Mouse (Mus musculus) liver, embryonic 14.5 days (tissue): ENCODE results near the gene Eif5a2. TPM values are rescaled to one million over a fixed set of nuclear protein-coding genes. Genes with fewer than 3 reads are reported as not detected.

ENCODE experiments used
- ATAC-seq: fragments of 200-750 bp; cut with Nextera tagmentation; 2 replicates; pipeline ENCODE4 v1.8.0; 2017; ENCODE audit warnings: moderate number of reproducible peaks, mild to moderate bottlenecking, moderate library complexity; ENCODE audit not compliant: insufficient read depth
- DNase-seq, 3 experiments: peaks; one replicate each; pipeline ENCODE4 v3.0.0-alpha.2; 2012 to 2013; ENCODE audit warnings: low read depth in 3 of 3, low spot score in 3 of 3
- H3K27ac ChIP-seq: fragments of 300-500 bp; sonication (generic); 2 replicates; pipeline ENCODE4 v1.5.1; 2014; ENCODE audit warnings: moderate library complexity, mild to moderate bottlenecking, control low read depth, inconsistent platforms
- H3K27me3 ChIP-seq: fragments of 300-500 bp; sonication (generic); 2 replicates; pipeline ENCODE4 v1.6.1; 2014; ENCODE audit warnings: mild to moderate bottlenecking, low read length, moderate library complexity; ENCODE audit not compliant: control insufficient read depth, insufficient read depth
- H3K36me3 ChIP-seq: fragments of 300-500 bp; sonication (generic); replicated peaks from 2 replicates; pipeline ENCODE4 v1.6.1; 2014; ENCODE audit warnings: low read depth; ENCODE audit not compliant: control insufficient read depth, insufficient read depth
- H3K4me1 ChIP-seq, 2 experiments: fragments of 200-500 bp in 1 of 2; fragments of 300-500 bp in 1 of 2; sonication (generic) in 1 of 2; replicated peaks; 2 replicates each; pipeline ENCODE4 v1.6.1; 2012 to 2014; ENCODE audit warnings: antibody characterized with exemption in 1 of 2, inconsistent platforms in 1 of 2, low read length in 1 of 2; ENCODE audit not compliant: control insufficient read depth in 2 of 2, insufficient read depth in 2 of 2
- H3K4me2 ChIP-seq: fragments of 300-500 bp; sonication (generic); 2 replicates; pipeline ENCODE4 v1.6.1; 2014; ENCODE audit warnings: low read depth, mild to moderate bottlenecking, control low read depth, moderate library complexity
- H3K4me3 ChIP-seq, 2 experiments: fragments of 200-500 bp in 1 of 2; fragments of 300-500 bp in 1 of 2; sonication (generic) in 1 of 2; 2 replicates each; pipeline ENCODE4 v1.5.1; 2012 to 2014; ENCODE audit warnings: low read depth in 2 of 2, low read length in 2 of 2, mild to moderate bottlenecking in 2 of 2, control low read depth in 1 of 2, inconsistent platforms in 1 of 2, moderate library complexity in 1 of 2; ENCODE audit not compliant: insufficient read depth in 1 of 2
- H3K9ac ChIP-seq: fragments of 300-500 bp; sonication (generic); replicated peaks from 2 replicates; pipeline ENCODE4 v1.6.1; 2014; ENCODE audit warnings: mild to moderate bottlenecking, control low read depth, moderate library complexity
- H3K9me3 ChIP-seq: fragments of 300-500 bp; sonication (generic); 2 replicates; pipeline ENCODE4 v1.6.1; 2016; ENCODE audit warnings: low read length, mixed read lengths; ENCODE audit not compliant: control insufficient read depth
- CTCF ChIP-seq: IDR thresholded peaks from 2 replicates; pipeline ENCODE4 v1.5.1; 2016; ENCODE audit warnings: antibody characterized with exemption, low read depth, control low read depth
- EP300 ChIP-seq: IDR thresholded peaks from 2 replicates; pipeline ENCODE4 v1.6.1; 2016; ENCODE audit warnings: antibody characterized with exemption, low read depth
- WGBS: fragments of 180-500 bp; shearing (Covaris S2); extraction: QIAGEN DNeasy Blood & Tissue Kit; methylation state at CpG from one replicate; pipeline ENCODE4 v1.1.7; 2014; ENCODE audit not compliant: insufficient replicate concordance; 5-methylcytosine and 5-hydroxymethylcytosine counted together
- polyA plus RNA-seq, 2 experiments: library from polyadenylated mRNA; depleted of rRNA in 1 of 2; stranded (reverse) in 1 of 2; unstranded in 1 of 2; fragments of >200 nt; fragmentation: Nextera tagmentation in 1 of 2; extraction: Ambion mirVana in 1 of 2; gene quantifications; 2 replicates each; pipeline versions ENCODE4 v1.2.1 to v1.2.3; 2012 to 2014

The Eif5a2 gene
- polyA plus RNA-seq, 2 experiments = 4.1 to 7.9 TPM

- 69% methylated on average over 9 of the region's 9 CpGs for WGBS
- Histone ChIP-seq H3K9me3 (no peaks in the 10 kb centered on the region), H3K36me3 (no peaks in the 10 kb centered on the region), H3K4me2 (peak overlapping the region; percentile 71), H3K27me3 (no peaks in the 10 kb centered on the region), H3K27ac (no peak overlapping the region), H3K9ac (no peak overlapping the region), H3K4me3 (no peak overlapping the region), H3K4me1 (peaks cover 27 to 34% of the 10 kb centered on the region in 2 experiments)
- ATAC-seq (no peak), DNase-seq (no peak)
- TF ChIP-seq CTCF = no peak
- no peak for TF ChIP-seq EP300
Measured at GRCm38 (mm10) chr3:28780511-28780910, 565 bp upstream of the Eif5a2 start.

DNA sequence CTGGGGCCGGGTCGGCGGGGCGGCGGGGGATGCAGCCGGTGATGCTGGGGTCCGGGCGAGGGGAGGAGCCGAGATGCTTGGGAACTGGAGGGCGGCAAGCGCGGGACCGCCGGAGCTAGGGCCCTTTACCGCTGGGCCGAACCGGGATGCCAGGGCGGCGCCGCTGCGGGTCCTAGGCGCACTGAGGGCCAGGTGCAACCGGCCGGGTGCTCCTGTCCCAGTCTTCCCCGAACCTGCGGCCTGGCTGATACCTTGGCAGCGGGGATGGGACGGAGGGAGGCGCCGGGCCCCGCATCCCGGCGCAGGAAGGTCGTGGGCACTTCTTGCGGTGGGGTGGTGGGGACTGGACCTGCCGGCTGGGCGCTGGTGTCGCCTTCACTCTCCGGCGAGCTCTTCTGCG is 346 bp downstream of the Eif5a2 start:
- Histone ChIP-seq H3K9ac (peak overlapping the region; percentile 65), H3K36me3 (no peaks in the 10 kb centered on the region), H3K4me3 (peak overlapping the region; percentile 66 to 72), H3K4me2 (peak overlapping the region; percentile 71), H3K27ac (no peak overlapping the region), H3K9me3 (no peaks in the 10 kb centered on the region), H3K4me1 (peaks cover 23 to 35% of the 10 kb centered on the region in 2 experiments), H3K27me3 (no peaks in the 10 kb centered on the region)
- WGBS = 2% methylated on average over 32 of the region's 41 CpGs
- DNase-seq = no peak
- ATAC-seq = peak; percentile 66
- TF ChIP-seq EP300 (no peak), CTCF (no peak)

GRCm38 (mm10) chr3:28781848-28782247 is 772 bp downstream of the Eif5a2 start:
- H3K9me3 ChIP-seq = no peaks in the 10 kb centered on the region
- WGBS = 30% methylated on average over 14 of the region's 14 CpGs
- H3K36me3 ChIP-seq = no peaks in the 10 kb centered on the region
- H3K4me1 ChIP-seq = peaks cover 21 to 36% of the 10 kb centered on the region in 2 experiments
- no peaks in the 10 kb centered on the region for H3K27me3 ChIP-seq
- DNase-seq (no peak), ATAC-seq (no peak)
- peak overlapping the region; percentile 65 for H3K9ac ChIP-seq
- H3K27ac ChIP-seq = no peak overlapping the region
- peak overlapping the region; percentile 66 to 72 for H3K4me3 ChIP-seq
- no peak for TF ChIP-seq CTCF
- no peak for TF ChIP-seq EP300
- peak overlapping the region; percentile 71 for H3K4me2 ChIP-seq

DNA sequence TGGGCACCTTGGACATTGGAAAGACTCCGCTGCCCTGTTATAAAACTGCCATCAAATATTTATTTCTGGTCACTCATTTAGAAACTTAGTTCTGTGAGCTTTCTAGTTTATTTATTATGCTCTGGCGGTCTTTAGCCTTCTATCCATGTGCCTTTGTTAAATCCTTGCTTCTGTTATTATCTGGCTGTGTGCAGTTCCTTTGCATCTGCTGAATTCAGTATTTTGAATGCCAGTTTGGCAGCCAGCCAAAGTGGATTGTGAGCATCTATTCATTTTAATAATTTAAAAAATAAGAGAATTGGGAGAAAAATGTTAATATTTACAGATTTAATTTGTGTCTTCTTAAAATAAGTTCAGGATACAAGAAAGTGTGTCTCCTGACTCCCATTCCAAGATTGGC is 3.1 kb downstream of the Eif5a2 start:
- Histone ChIP-seq H3K4me3 (no peak overlapping the region), H3K27me3 (no peaks in the 10 kb centered on the region), H3K9ac (no peak overlapping the region), H3K27ac (no peak overlapping the region), H3K36me3 (no peaks in the 10 kb centered on the region), H3K9me3 (no peaks in the 10 kb centered on the region), H3K4me2 (no peak overlapping the region), H3K4me1 (peaks cover 15 to 27% of the 10 kb centered on the region in 2 experiments)
- DNase-seq = no peak
- 77% methylated on average over 2 of the region's 2 CpGs for WGBS
- TF ChIP-seq CTCF = no peak
- ATAC-seq = no peak

DNA sequence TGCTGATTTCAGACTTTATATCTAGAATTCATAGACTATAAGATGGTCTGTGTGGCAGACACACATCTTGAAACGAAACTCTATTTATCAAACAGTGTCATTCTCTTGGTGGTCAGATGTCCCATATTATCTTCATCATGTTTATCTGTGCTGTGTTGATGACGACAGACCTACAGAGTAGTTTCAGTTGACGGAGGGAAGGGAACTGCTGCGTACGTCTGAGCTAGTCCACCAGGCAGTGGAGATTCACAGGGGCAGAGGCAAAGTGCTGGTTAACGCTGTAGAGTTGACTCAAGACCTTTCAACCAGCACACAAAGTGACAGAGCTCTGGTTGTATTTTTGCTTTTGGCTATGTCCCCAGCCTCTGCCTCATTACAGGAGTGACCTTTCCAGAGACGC is 13.8 kb downstream of the Eif5a2 start:
- H3K9me3 ChIP-seq = no peaks in the 10 kb centered on the region
- H3K4me1 ChIP-seq = no peaks in the 10 kb centered on the region
- 51% methylated on average over 7 of the region's 7 CpGs for WGBS
- ATAC-seq (no peak), DNase-seq (no peak)
- TF ChIP-seq CTCF (no peak), EP300 (no peak)
- no peak overlapping the region for H3K27ac ChIP-seq
- no peak overlapping the region for H3K9ac ChIP-seq
- no peak overlapping the region for H3K4me3 ChIP-seq
- H3K36me3 ChIP-seq = no peaks in the 10 kb centered on the region
- H3K4me2 ChIP-seq = no peak overlapping the region
- H3K27me3 ChIP-seq = no peaks in the 10 kb centered on the region
